Mouse (Mus musculus) cerebellum, adult 2 months (tissue): ENCODE measurements around the gene Tanc1.

Source experiments
- CTCF ChIP-seq: fragments of 200-500 bp; IDR thresholded peaks from 2 replicates; pipeline ENCODE4 v1.5.1; 2011; ENCODE audit warnings: low read depth, mild to moderate bottlenecking, control low read depth, low read length, moderate library complexity, borderline replicate concordance; ENCODE audit not compliant: insufficient read depth
- POLR2A ChIP-seq: fragments of 200-500 bp; IDR thresholded peaks from 2 replicates; pipeline ENCODE4 v1.6.1; 2011; ENCODE audit warnings: low read length, control low read depth, borderline replicate concordance; ENCODE audit not compliant: insufficient read depth

DNA sequence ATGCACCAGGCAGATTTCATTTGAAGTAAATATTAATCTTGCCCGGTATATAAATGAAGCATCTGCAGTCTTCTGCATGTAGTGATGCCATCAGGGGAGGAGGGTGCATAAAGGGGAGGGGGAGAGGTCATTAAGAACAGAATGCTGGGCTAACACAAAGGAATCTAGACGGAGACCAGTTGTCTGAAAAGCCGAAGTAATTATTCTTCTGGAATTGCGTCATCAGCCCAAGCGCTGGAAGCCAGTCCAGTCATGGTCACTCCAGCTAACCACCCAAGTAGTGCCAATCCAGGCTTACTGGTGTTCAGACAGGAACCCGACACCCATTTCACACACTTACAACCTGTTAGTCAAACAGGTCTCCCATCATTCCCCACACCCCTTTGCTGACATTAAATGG, 17.7 kb upstream of the Tanc1 start:
- no peak for TF ChIP-seq CTCF
- no peak for TF ChIP-seq POLR2A
